Mouse (Mus musculus) limb, embryonic 14.5 days (tissue): ENCODE results near the gene Zfyve21. TPM values are rescaled to one million over a fixed set of nuclear protein-coding genes. Genes with fewer than 3 reads are reported as not detected.

Experiments used
- ATAC-seq: fragments of 200-750 bp; cut with Nextera tagmentation; 2 replicates; pipeline ENCODE4 v1.8.0; 2017; ENCODE audit warnings: low read depth, moderate number of reproducible peaks, moderate TSS enrichment; ENCODE audit not compliant: low FRiP score
- DNase-seq: peaks from one replicate; pipeline ENCODE4 v3.0.0-alpha.2; 2015; ENCODE audit warnings: low spot score
- H3K27ac ChIP-seq: fragments of 300-500 bp; sonication (generic); replicated peaks from 2 replicates; pipeline ENCODE4 v1.5.1; 2014; ENCODE audit warnings: low read depth, mild to moderate bottlenecking, low read length, moderate library complexity, mixed read lengths
- H3K27me3 ChIP-seq: fragments of 300-500 bp; sonication (generic); 2 replicates; pipeline ENCODE4 v1.6.1; 2014; ENCODE audit warnings: low read length, mixed read lengths; ENCODE audit not compliant: control insufficient read depth, insufficient read depth
- H3K36me3 ChIP-seq: fragments of 300-500 bp; sonication (generic); 2 replicates; pipeline ENCODE4 v1.6.1; 2014; ENCODE audit warnings: mild to moderate bottlenecking, low read length, moderate library complexity, mixed read lengths; ENCODE audit not compliant: control insufficient read depth, insufficient read depth
- H3K4me1 ChIP-seq: fragments of 300-500 bp; sonication (generic); 2 replicates; pipeline ENCODE4 v1.6.1; 2014; ENCODE audit warnings: antibody characterized with exemption, low read length, mixed read lengths; ENCODE audit not compliant: control insufficient read depth, insufficient read depth
- H3K4me2 ChIP-seq: fragments of 300-500 bp; sonication (generic); replicated peaks from 2 replicates; pipeline ENCODE4 v1.6.1; 2014; ENCODE audit warnings: low read depth, mild to moderate bottlenecking, low read length, moderate library complexity; ENCODE audit not compliant: severe bottlenecking
- H3K4me3 ChIP-seq: fragments of 300-500 bp; sonication (generic); replicated peaks from 2 replicates; pipeline ENCODE4 v1.5.1; 2014; ENCODE audit warnings: low read length
- H3K9ac ChIP-seq: fragments of 300-500 bp; sonication (generic); 2 replicates; pipeline ENCODE4 v1.6.1; 2014; ENCODE audit warnings: mild to moderate bottlenecking, low read depth, low read length, moderate library complexity; ENCODE audit not compliant: severe bottlenecking
- H3K9me3 ChIP-seq: fragments of 300-500 bp; sonication (generic); 2 replicates; pipeline ENCODE4 v1.6.1; 2016; ENCODE audit warnings: low read length; ENCODE audit not compliant: control insufficient read depth
- POLR2A ChIP-seq: fragments of 200-500 bp; IDR thresholded peaks from 2 replicates; pipeline ENCODE4 v1.8.0; 2012; ENCODE audit warnings: inconsistent platforms, mild to moderate bottlenecking, moderate library complexity, borderline replicate concordance; ENCODE audit not compliant: insufficient read depth, insufficient read length; ENCODE audit errors: extremely low read depth
- WGBS: fragments of 180-500 bp; shearing (Covaris S2); extraction: QIAGEN DNeasy Blood & Tissue Kit; methylation state at CpG from one replicate; pipeline ENCODE4 v1.1.7; 2014; 5-methylcytosine and 5-hydroxymethylcytosine counted together
- polyA plus RNA-seq, 2 experiments: library from polyadenylated mRNA; depleted of rRNA in 1 of 2; stranded (reverse) in 1 of 2; unstranded in 1 of 2; fragments of >200 nt; fragmentation: Nextera tagmentation in 1 of 2; extraction: Ambion mirVana in 1 of 2; gene quantifications; 2 replicates each; pipeline versions ENCODE4 v1.2.1 to v1.2.3; 2012 to 2014

The Zfyve21 gene
- polyA plus RNA-seq, 2 experiments, result 102 to 119 TPM

DNA sequence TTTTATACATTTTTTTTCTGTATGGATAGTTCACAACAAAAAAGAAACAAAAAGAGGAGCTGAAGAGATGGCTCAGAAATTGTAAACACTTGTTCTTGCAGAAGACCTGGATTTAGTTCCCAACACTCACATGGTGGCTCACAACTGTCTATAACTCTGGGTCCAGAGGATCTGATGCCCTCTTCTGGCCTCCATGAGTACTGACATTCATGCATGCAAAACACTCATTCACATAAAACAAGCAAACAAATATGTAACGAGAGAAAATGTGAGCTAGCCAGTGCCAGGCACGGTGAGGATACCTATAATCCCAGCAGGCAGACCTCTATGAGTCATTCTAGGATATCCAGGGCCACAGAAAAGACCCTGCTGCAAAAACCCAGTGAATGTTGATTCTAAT, 37.3 kb downstream of the Zfyve21 start:
- peaks cover 6% of the 10 kb centered on the region for H3K36me3 ChIP-seq
- no peaks in the 10 kb centered on the region for H3K27me3 ChIP-seq
- H3K9me3 ChIP-seq, result no peaks in the 10 kb centered on the region
- 45% methylated on average over 2 of the region's 2 CpGs for WGBS
- DNase-seq, result no peak
- TF ChIP-seq POLR2A, result no peak
- no peak overlapping the region for H3K27ac ChIP-seq
- no peak overlapping the region for H3K4me3 ChIP-seq
- no peak overlapping the region for H3K4me2 ChIP-seq
- ATAC-seq, result no peak
- no peaks in the 10 kb centered on the region for H3K4me1 ChIP-seq
- no peak overlapping the region for H3K9ac ChIP-seq

DNA sequence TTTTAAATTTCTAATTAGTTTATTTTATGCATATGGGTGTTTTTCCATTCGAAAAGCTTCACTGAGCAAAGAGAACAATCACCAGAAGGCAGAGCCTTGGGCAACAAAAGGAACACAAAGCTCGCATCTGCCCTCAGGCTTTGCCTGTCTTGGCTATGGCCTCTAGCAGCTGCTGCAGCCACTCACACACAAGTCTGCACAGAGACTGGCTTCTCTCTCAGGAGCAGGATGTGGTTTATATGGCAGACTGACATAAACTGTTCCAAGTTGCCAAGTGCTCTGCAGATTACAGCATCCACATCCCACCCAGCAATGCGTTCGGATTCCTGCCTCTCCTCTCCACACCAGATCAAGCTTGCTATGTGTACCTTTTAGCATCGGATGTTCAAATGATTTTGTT, 37.8 kb downstream of the Zfyve21 start:
- Histone ChIP-seq H3K36me3 (peaks cover 6% of the 10 kb centered on the region; the same call in 1 of the 2 replicates), H3K27me3 (no peaks in the 10 kb centered on the region), H3K4me1 (no peaks in the 10 kb centered on the region), H3K9ac (no peak overlapping the region), H3K9me3 (no peaks in the 10 kb centered on the region), H3K27ac (no peak overlapping the region), H3K4me3 (no peak overlapping the region), H3K4me2 (no peak overlapping the region)
- DNase-seq, result peak; percentile 44
- ATAC-seq, result 0 out of 2 replicates have a peak, but pooled peaks have one; percentile 30
- WGBS, result 76% methylated on average over 5 of the region's 5 CpGs
- TF ChIP-seq POLR2A, result no peak

DNA sequence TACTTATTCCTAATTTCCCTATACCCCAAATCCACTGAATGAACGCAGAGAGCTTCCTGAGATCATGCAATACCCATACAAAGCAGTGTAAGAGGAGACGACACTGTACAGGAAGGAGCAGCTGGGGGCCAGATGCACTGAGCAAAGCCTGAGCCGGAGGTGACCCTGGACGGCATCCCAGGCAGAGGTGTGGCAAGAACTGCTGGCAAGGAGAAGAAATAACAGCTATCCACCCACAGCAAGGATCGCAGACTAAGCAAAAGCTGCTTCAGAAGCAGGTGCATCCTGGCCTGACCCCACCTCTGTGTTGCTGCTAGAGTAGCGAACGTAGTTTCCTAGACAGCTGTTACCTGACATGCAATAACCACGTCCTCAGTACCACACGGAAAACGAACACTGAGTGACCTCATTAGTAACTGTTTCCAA, 39.1 kb downstream of the Zfyve21 start:
- H3K9ac ChIP-seq, result no peak overlapping the region
- H3K4me1 ChIP-seq, result no peaks in the 10 kb centered on the region
- no peaks in the 10 kb centered on the region for H3K27me3 ChIP-seq
- 45% methylated on average over 10 of the region's 10 CpGs for WGBS
- peak; percentile 24 for DNase-seq
- H3K27ac ChIP-seq, result no peak overlapping the region
- H3K9me3 ChIP-seq, result no peaks in the 10 kb centered on the region
- no peak overlapping the region for H3K4me2 ChIP-seq
- no peak for ATAC-seq
- H3K36me3 ChIP-seq, result peaks cover 7% of the 10 kb centered on the region; the same call in 1 of the 2 replicates
- no peak for TF ChIP-seq POLR2A
- H3K4me3 ChIP-seq, result no peak overlapping the region

DNA sequence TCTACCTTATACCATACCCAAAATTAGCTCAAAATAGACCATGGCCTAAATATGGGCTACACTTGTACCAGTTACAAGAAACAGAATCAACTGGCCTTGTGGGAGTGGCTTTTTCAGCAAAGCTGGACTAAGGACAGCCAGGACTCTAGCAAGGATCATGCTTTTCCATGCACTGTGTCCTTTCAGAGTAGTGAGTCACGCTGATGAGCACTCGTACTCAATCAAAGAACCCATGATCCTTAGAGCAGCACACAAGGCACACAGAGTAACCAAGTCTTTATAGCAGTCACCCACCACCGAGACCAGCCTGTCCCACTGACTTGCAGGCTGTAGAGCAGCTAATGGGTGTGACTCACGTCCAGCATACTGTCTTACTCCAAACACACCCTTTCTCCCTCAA, 39.6 kb downstream of the Zfyve21 start:
- 54% methylated on average over 4 of the region's 4 CpGs for WGBS
- no peaks in the 10 kb centered on the region for H3K4me1 ChIP-seq
- DNase-seq (no peak), ATAC-seq (no peak)
- peaks cover 9% of the 10 kb centered on the region; the same call in 1 of the 2 replicates for H3K36me3 ChIP-seq
- H3K27me3 ChIP-seq, result no peaks in the 10 kb centered on the region
- H3K4me2 ChIP-seq, result no peak overlapping the region
- H3K9me3 ChIP-seq, result no peaks in the 10 kb centered on the region
- H3K4me3 ChIP-seq, result no peak overlapping the region
- no peak overlapping the region for H3K9ac ChIP-seq
- H3K27ac ChIP-seq, result no peak overlapping the region
- no peak for TF ChIP-seq POLR2A

DNA sequence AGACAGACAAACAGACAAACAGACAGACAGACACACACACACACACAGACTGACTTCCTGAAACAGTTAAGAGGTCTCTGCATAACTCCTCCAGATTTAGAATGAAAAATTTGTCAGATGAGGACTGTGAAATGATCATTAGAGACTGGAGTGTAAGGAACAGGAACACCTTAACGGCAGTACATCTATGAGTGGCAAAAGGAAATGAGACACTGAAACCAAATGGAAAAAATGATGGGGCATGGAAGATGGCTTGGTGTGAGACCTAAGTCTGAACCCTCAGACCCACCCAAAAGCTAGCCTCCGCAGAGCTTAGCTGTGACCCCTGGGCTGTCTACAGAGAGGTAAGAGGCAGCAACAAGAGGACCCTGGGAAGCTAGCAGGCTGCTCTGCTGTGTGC, 41.5 kb downstream of the Zfyve21 start:
- no peak for ATAC-seq
- WGBS, result 92% methylated on average over 2 of the region's 2 CpGs
- no peaks in the 10 kb centered on the region for H3K27me3 ChIP-seq

More for the DNA sequence above, 41.5 kb downstream of the Zfyve21 start:
- Histone ChIP-seq H3K4me2 (no peak overlapping the region), H3K27ac (no peak overlapping the region), H3K4me3 (no peak overlapping the region), H3K9ac (no peak overlapping the region), H3K9me3 (no peaks in the 10 kb centered on the region), H3K36me3 (peaks cover 9% of the 10 kb centered on the region; the same call in 1 of the 2 replicates), H3K4me1 (no peaks in the 10 kb centered on the region)
- no peak for DNase-seq
- TF ChIP-seq POLR2A, result no peak
